Comparison of ENCODE assay signal across 23 mouse cellular contexts in the genomic region with DNA sequence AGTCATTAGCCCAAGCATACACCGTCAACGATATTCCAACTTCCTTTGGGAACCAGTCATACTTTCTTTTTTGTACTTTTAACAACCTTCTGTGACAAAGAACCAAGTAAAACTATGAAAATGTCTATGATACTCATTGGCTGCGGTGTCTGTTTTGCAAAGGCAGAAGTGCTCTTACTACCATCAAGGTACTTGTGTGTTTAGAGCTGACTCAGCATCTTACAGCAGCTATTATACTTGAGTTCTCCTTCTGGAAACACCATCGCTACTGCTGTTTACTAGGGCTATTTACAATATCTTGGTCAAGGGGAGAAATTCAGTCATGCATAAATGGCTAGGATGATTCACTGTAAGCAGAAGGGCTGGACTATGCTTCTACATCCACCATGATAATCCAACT.
"Had no signal": no experiment of that assay in that cellular context is flagged by ENCODE, and none has a peak within 500 bp of the region (broad histone marks: within the 10 kb centered on the region; RNA-seq: fewer than 3 reads in every experiment).

No protein-coding gene starts in this region.

- H3K9ac ChIP-seq: heart, embryonic 12.5 days; hindbrain, embryonic 12.5 days; hindbrain, embryonic 14.5 days; intestine, embryonic 15.5 days; limb, embryonic 13.5 days; limb, embryonic 15.5 days; liver, embryonic 12.5 days had no signal

- H3K4me1 ChIP-seq: heart, embryonic 10.5 days; heart, embryonic 12.5 days; hindbrain, embryonic 10.5 days; hindbrain, embryonic 12.5 days; intestine, embryonic 15.5 days; limb, embryonic 13.5 days; limb, embryonic 15.5 days; liver, embryonic 12.5 days had no signal

- DNase-seq: gastrocnemius, adult 2 months; gastrocnemius, postnatal 10 days; gastrocnemius, postnatal 25 days; heart, adult 18-20 months; heart, postnatal 10 days; heart, postnatal 4 days; kidney, adult 18-20 months; kidney, adult 8-10 months; kidney, postnatal 10 days; kidney, postnatal 25 days; kidney, postnatal 4 days; layer of hippocampus, postnatal 36 days; left cerebral cortex, postnatal 4 days had no signal

- H3K27ac ChIP-seq: gastrocnemius, adult 2 months; heart, embryonic 10.5 days; hindbrain, embryonic 10.5 days; hindbrain, embryonic 12.5 days; hindbrain, embryonic 14.5 days; intestine, embryonic 15.5 days; layer of hippocampus, adult 2 months; limb, embryonic 13.5 days; limb, embryonic 15.5 days; liver, embryonic 12.5 days had no signal

- H3K4me3 ChIP-seq: gastrocnemius, adult 2 months; heart, embryonic 10.5 days; heart, embryonic 12.5 days; hindbrain, embryonic 10.5 days; hindbrain, embryonic 12.5 days; intestine, embryonic 15.5 days; layer of hippocampus, adult 2 months; limb, embryonic 13.5 days; limb, embryonic 15.5 days; liver, embryonic 12.5 days had no signal

- H3K9me3 ChIP-seq: heart, embryonic 10.5 days; heart, embryonic 12.5 days; hindbrain, embryonic 10.5 days; hindbrain, embryonic 12.5 days; intestine, embryonic 15.5 days; limb, embryonic 13.5 days; limb, embryonic 15.5 days; liver, embryonic 12.5 days had no signal

- H3K4me2 ChIP-seq: heart, embryonic 12.5 days; hindbrain, embryonic 12.5 days; hindbrain, embryonic 14.5 days; intestine, embryonic 15.5 days; limb, embryonic 13.5 days; limb, embryonic 15.5 days; liver, embryonic 12.5 days had no signal

- H3K27me3 ChIP-seq: heart, embryonic 12.5 days; hindbrain, embryonic 12.5 days; intestine, embryonic 15.5 days; limb, embryonic 13.5 days; limb, embryonic 15.5 days; liver, embryonic 12.5 days had no signal
